Comparison of ENCODE assay signal across 23 mouse cellular contexts in the genomic region with DNA sequence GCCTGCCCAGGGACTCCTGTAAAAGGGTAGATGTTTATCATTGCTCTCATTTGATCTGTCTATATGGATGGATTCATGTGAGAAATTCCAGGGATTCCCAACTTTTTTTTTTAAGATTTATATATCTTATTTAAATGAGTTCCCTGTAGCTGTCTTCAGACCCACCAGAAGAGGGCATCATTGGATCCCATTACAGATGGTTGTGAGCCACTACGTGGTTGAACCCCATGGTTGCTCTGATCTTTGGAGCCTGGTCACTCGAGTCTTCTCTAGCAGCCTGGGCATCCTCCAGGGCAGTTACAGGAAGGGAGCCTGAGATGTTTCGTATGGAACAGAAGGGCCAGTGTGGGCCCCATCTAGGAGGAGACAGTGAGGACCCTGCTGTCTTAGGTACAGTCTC. TPM values are rescaled to one million over a fixed set of nuclear protein-coding genes. Genes with fewer than 3 reads are reported as not detected.
DNase-seq lines count a peak whose midpoint lies in the region; ATAC-seq and TF ChIP-seq lines count a peak whose summit lies in the region.
"Had no signal": no experiment of that assay in that cellular context is flagged by ENCODE, and none has a peak within 500 bp of the region (broad histone marks: within the 10 kb centered on the region; RNA-seq: fewer than 3 reads in every experiment).

No protein-coding gene starts in this region.

- no peak overlapping the region for H3K27ac ChIP-seq in kidney, embryonic 14.5 days (ENCODE audit: low read depth, low read length)
- no peak overlapping the region for H3K27ac ChIP-seq in liver, postnatal 0 days (ENCODE audit: low read depth)
- no peak overlapping the region for H3K27ac ChIP-seq in liver, embryonic 11.5 days (ENCODE audit: low read depth, low read length)
- H3K27ac ChIP-seq in kidney, postnatal 0 days: no peak overlapping the region
- H3K27ac ChIP-seq: embryonic facial prominence, embryonic 13.5 days; forebrain, embryonic 15.5 days; hindbrain, embryonic 13.5 days; liver, embryonic 13.5 days had no signal

- no peak for TF ChIP-seq EP300 in liver, postnatal 0 days (IDR thresholded peaks at IDR 0.05; ENCODE audit: low read depth)

- no peak for ATAC-seq in kidney, embryonic 14.5 days (ENCODE audit: low FRiP score, low TSS enrichment)
- ATAC-seq in liver, postnatal 0 days: no peak
- ATAC-seq in liver, embryonic 11.5 days (replicated peaks; ENCODE audit: low FRiP score): no peak
- ATAC-seq in kidney, postnatal 0 days (replicated peaks; ENCODE audit: low FRiP score, low read depth): no peak
- ATAC-seq in megakaryocyte-erythroid progenitor cell, adult 5-6 weeks (replicated peaks; ENCODE audit: low FRiP score, low TSS enrichment, poor library complexity, severe bottlenecking): no peak
- ATAC-seq: activated CD4-positive, CD25-positive, alpha-beta regulatory T cell, adult 4 months; forebrain, embryonic 15.5 days had no signal

- H3K9me3 ChIP-seq in kidney, embryonic 14.5 days (ENCODE audit: control insufficient read depth, low read length): no peaks in the 10 kb centered on the region
- no peaks in the 10 kb centered on the region for H3K9me3 ChIP-seq in liver, postnatal 0 days (ENCODE audit: low read length)
- H3K9me3 ChIP-seq in liver, embryonic 11.5 days (ENCODE audit: control insufficient read depth, low read length): no peaks in the 10 kb centered on the region
- no peaks in the 10 kb centered on the region for H3K9me3 ChIP-seq in kidney, postnatal 0 days (replicated peaks; ENCODE audit: low read length)
- H3K9me3 ChIP-seq: embryonic facial prominence, embryonic 13.5 days; forebrain, embryonic 15.5 days; heart, embryonic 12.5 days; hindbrain, embryonic 13.5 days; liver, embryonic 13.5 days had no signal

- TF ChIP-seq CTCF in liver, postnatal 0 days (IDR thresholded peaks at IDR 0.05; ENCODE audit: low read depth): peak; percentile 28
- TF ChIP-seq CTCF in kidney, postnatal 0 days (IDR thresholded peaks at IDR 0.05; ENCODE audit: low read depth): peak; percentile 48

- 62% methylated on average over 3 of the region's 3 CpGs for WGBS in kidney, embryonic 14.5 days
- 47% methylated on average over 3 of the region's 3 CpGs for WGBS in liver, postnatal 0 days (ENCODE audit: insufficient replicate concordance)
- WGBS in liver, embryonic 11.5 days: 55% methylated on average over 3 of the region's 3 CpGs
- 45% methylated on average over 3 of the region's 3 CpGs for WGBS in kidney, postnatal 0 days

- no peaks in the 10 kb centered on the region for H3K4me1 ChIP-seq in kidney, embryonic 14.5 days (ENCODE audit: control insufficient read depth, insufficient read depth, low read length)
- peaks cover 9% of the 10 kb centered on the region; the same call in 1 of the 2 replicates for H3K4me1 ChIP-seq in liver, postnatal 0 days (ENCODE audit: insufficient read depth)
- peaks cover 9% of the 10 kb centered on the region for H3K4me1 ChIP-seq in liver, embryonic 11.5 days (replicated peaks; ENCODE audit: control insufficient read depth, insufficient read depth, low read length)
- H3K4me1 ChIP-seq in kidney, postnatal 0 days (replicated peaks; ENCODE audit: insufficient read depth, low read length): no peaks in the 10 kb centered on the region
- H3K4me1 ChIP-seq: forebrain, embryonic 15.5 days; heart, embryonic 12.5 days; hindbrain, embryonic 13.5 days had no signal

- H3K36me3 ChIP-seq in kidney, embryonic 14.5 days (ENCODE audit: control insufficient read depth, insufficient read depth, low read length): peaks cover 25% of the 10 kb centered on the region; the same call in 1 of the 2 replicates
- H3K36me3 ChIP-seq in liver, postnatal 0 days (replicated peaks; ENCODE audit: insufficient read depth, low read length): peaks cover 7% of the 10 kb centered on the region
- H3K36me3 ChIP-seq in liver, embryonic 11.5 days (ENCODE audit: control insufficient read depth, insufficient read depth, low read length): peaks cover 2% of the 10 kb centered on the region; the same call in 1 of the 2 replicates
- peaks cover 11% of the 10 kb centered on the region; the same call in 1 of the 2 replicates for H3K36me3 ChIP-seq in kidney, postnatal 0 days (ENCODE audit: insufficient read depth, low read length)

- no peak overlapping the region for H3K9ac ChIP-seq in kidney, embryonic 14.5 days (ENCODE audit: low read depth, low read length)
- H3K9ac ChIP-seq in liver, postnatal 0 days (replicated peaks): no peak overlapping the region
- no peak overlapping the region for H3K9ac ChIP-seq in liver, embryonic 11.5 days (ENCODE audit: low read depth, low read length)
- H3K9ac ChIP-seq in kidney, postnatal 0 days (ENCODE audit: low read depth, low read length): no peak overlapping the region
- H3K9ac ChIP-seq: embryonic facial prominence, embryonic 13.5 days; forebrain, embryonic 15.5 days; heart, embryonic 12.5 days; hindbrain, embryonic 13.5 days; liver, embryonic 13.5 days had no signal

- peak; percentile 24 for DNase-seq in kidney, adult 11 months
- DNase-seq in liver, postnatal 0 days: no peak
- DNase-seq in liver, embryonic 11.5 days (ENCODE audit: low spot score): no peak
- no peak for DNase-seq in kidney, postnatal 0 days (ENCODE audit: low spot score)
- DNase-seq in spleen, adult 18-20 months: no peak
- DNase-seq: adrenal gland, postnatal 14 days; cerebellum, postnatal 10 days; heart, postnatal 14 days; layer of hippocampus, adult 9-11 months; liver, embryonic 13.5 days; lung, postnatal 10 days; midbrain, embryonic 14.5 days; thymus, adult 2 months had no signal

- no peak overlapping the region for H3K4me3 ChIP-seq in kidney, embryonic 14.5 days (ENCODE audit: low read length)
- H3K4me3 ChIP-seq in liver, postnatal 0 days (ENCODE audit: low read depth, low read length): no peak overlapping the region
- no peak overlapping the region for H3K4me3 ChIP-seq in liver, embryonic 11.5 days (ENCODE audit: low read depth, low read length)
- no peak overlapping the region for H3K4me3 ChIP-seq in kidney, postnatal 0 days (replicated peaks; ENCODE audit: low read depth, low read length)
- H3K4me3 ChIP-seq: embryonic facial prominence, embryonic 13.5 days; forebrain, embryonic 15.5 days; heart, embryonic 12.5 days; hindbrain, embryonic 13.5 days; liver, embryonic 13.5 days; myocyte had no signal

- H3K27me3 ChIP-seq in kidney, embryonic 14.5 days (ENCODE audit: control insufficient read depth, insufficient read depth, low read length): no peaks in the 10 kb centered on the region
- no peaks in the 10 kb centered on the region for H3K27me3 ChIP-seq in liver, postnatal 0 days (ENCODE audit: insufficient read depth, low read length)
- no peaks in the 10 kb centered on the region for H3K27me3 ChIP-seq in liver, embryonic 11.5 days (replicated peaks; ENCODE audit: control insufficient read depth, insufficient read depth, low read length)
- H3K27me3 ChIP-seq in kidney, postnatal 0 days (ENCODE audit: insufficient read depth, low read length): no peaks in the 10 kb centered on the region
- H3K27me3 ChIP-seq: embryonic facial prominence, embryonic 13.5 days; forebrain, embryonic 15.5 days; heart, embryonic 12.5 days; hindbrain, embryonic 13.5 days; liver, embryonic 13.5 days had no signal

- H3K4me2 ChIP-seq in kidney, embryonic 14.5 days (replicated peaks; ENCODE audit: low read depth, low read length): no peak overlapping the region
- no peak overlapping the region for H3K4me2 ChIP-seq in liver, postnatal 0 days (ENCODE audit: low read depth, low read length)
- no peak overlapping the region for H3K4me2 ChIP-seq in liver, embryonic 11.5 days
- H3K4me2 ChIP-seq in kidney, postnatal 0 days (ENCODE audit: low read length): no peak overlapping the region
- H3K4me2 ChIP-seq: embryonic facial prominence, embryonic 13.5 days; forebrain, embryonic 15.5 days; heart, embryonic 12.5 days; hindbrain, embryonic 13.5 days; liver, embryonic 13.5 days had no signal

RNA-seq across cellular contexts. Expression of a gene that starts 21.8 kb away (rescaled TPM):
- polyA plus RNA-seq in kidney, embryonic 14.5 days (2014; fragmentation: Nextera tagmentation; extraction: Ambion mirVana): 7.8 and 14.5 TPM in 2 replicates
- 0.27 and 0.61 TPM in 2 replicates for polyA plus RNA-seq in liver, postnatal 0 days (2015; fragmentation: Nextera tagmentation; extraction: Ambion mirVana)
- polyA plus RNA-seq in liver, embryonic 11.5 days (2014; fragmentation: Nextera tagmentation; extraction: Ambion mirVana): 1.0 and 1.7 TPM in 2 replicates
- 123 and 145 TPM in 2 replicates for polyA plus RNA-seq in kidney, postnatal 0 days (2015; fragmentation: Nextera tagmentation; extraction: Ambion mirVana)
- not detected in 2 replicates for total RNA-seq in megakaryocyte-erythroid progenitor cell, adult 5-6 weeks (2014; fragmentation: Nextera tagmentation)
- total RNA-seq in megakaryocyte-erythroid progenitor cell, adult 5-6 weeks (2017): 0.47 TPM in 1 of 2 replicates, not detected in the other
- total RNA-seq: adrenal gland, postnatal 14 days; heart, postnatal 14 days; megakaryocyte progenitor cell, adult 5-6 weeks had no signal
- polyA plus RNA-seq: activated CD4-positive, CD25-positive, alpha-beta regulatory T cell, adult 4 months; stomach, embryonic 14.5 days had no signal
